Mouse (Mus musculus): ENCODE measurements at regions not wholly inside any gene's neighbourhood (a gene's known extent, or its start where the extent isn't known, plus 50 kb on each side); places are given as distances from the start of the nearest gene placed in this dataset.

DNA sequence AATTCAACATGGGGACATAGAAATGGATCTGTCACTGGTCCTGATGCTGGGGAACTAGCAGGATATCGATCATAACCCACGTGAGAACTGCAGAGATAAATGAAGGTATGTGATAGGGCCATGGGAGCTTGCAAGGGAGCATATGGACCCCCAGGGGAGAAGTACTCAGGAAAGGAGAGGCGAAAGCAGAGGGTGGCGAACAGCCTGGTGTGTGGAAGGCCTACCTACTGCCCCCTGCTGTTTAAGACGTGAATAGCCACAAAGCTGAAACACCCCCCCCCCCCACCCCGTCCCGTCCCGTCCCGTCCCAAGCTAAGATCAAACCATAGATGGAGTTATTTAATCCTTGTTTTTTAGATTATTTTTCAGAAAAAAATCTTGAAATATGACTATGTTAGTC is 50.9 kb upstream of the Cplx2 start:
- Histone ChIP-seq H3K4me2 (no peak overlapping the region), H3K4me3 (no peak overlapping the region), H3K36me3 (no peaks in the 10 kb centered on the region), H3K9me3 (replicated peaks) (no peaks in the 10 kb centered on the region), H3K27me3 (replicated peaks) (peaks cover 4% of the 10 kb centered on the region), H3K27ac (no peak overlapping the region), H3K9ac (no peak overlapping the region), H3K4me1 (peaks cover 4% of the 10 kb centered on the region; the same call in 1 of the 2 replicates)
- no peak for ATAC-seq
- 36% methylated on average over 9 of the region's 9 CpGs for WGBS (ENCODE audit: insufficient replicate concordance)

DNA sequence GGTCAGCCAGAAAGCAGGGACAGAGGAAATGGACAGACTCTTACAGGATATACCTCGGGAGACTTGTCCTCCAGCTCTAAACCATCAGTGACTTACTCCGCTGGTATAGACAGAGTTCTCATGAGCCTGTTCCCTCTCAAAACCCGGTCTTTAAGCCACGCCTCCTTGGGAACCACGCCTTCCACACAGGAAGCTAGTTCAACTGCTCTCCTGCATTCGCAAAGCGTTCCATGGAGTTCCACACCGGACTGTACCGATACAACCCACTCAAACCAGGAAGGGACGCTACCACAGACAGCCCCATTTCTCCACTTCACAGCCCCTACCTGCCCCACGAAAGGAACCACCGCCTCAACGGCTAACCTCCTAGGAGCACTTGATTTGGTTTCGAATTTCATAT is 50.1 kb upstream of the Cplx2 start:
- Histone ChIP-seq H3K9ac (no peak overlapping the region), H3K4me1 (peaks cover 4% of the 10 kb centered on the region; the same call in 1 of the 2 replicates), H3K4me2 (peak overlapping the region; percentile 12; the same call in 1 of the 2 replicates), H3K27me3 (replicated peaks) (peaks cover 5% of the 10 kb centered on the region), H3K4me3 (no peak overlapping the region), H3K9me3 (replicated peaks) (no peaks in the 10 kb centered on the region), H3K27ac (no peak overlapping the region), H3K36me3 (no peaks in the 10 kb centered on the region)
- 51% methylated on average over 14 of the region's 14 CpGs for WGBS (ENCODE audit: insufficient replicate concordance)
- no peak for ATAC-seq
